Mouse (Mus musculus) A20 (cell line): Measurements from ENCODE around the gene Apbb1.

Experiments used
- DNase-seq: peaks from one replicate; pipeline ENCODE4 v3.0.0-alpha.2; 2011; ENCODE audit warnings: low read depth, low spot score

The Apbb1 gene

GRCm38 (mm10) chr7:105581094-105581703 is at the start of gene Apbb1:
Gene Apbb1 (minus strand): TSS chr7:105581653.
- peak; percentile 73 for DNase-seq

GRCm38 (mm10) chr7:105628633-105629032 is 47.2 kb upstream of the Apbb1 start:
- DNase-seq: no peak

- DNase-seq: no peak
These were observed 43.9 kb upstream of the Apbb1 start for GRCm38 (mm10) chr7:105625397-105625796.

- no peak for DNase-seq
These were observed 40.3 kb upstream of the Apbb1 start for GRCm38 (mm10) chr7:105621646-105622292.

GRCm38 (mm10) chr7:105621053-105621452 is 39.6 kb upstream of the Apbb1 start:
- no peak for DNase-seq

- no peak for DNase-seq
These were observed 38.2 kb upstream of the Apbb1 start for GRCm38 (mm10) chr7:105619701-105620100.

DNA sequence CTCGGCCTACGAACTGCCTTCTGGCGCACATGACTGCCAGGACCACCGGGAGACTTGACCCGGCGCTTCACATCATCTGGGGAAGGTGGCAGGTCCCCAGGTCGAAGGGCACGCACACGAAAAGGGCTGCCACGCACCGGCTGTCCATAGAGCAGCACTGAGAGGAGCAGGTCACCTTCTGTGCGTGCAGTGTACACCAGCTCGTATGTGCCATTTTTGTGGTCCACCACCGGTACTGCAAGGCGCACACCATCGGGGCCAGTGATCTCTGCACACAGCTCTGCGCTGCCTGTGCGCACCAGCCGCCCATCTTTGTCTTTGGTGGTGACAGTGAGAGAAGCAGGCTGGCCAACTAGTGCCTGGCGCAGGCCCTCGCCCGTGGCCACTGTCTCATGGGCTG is 36.4 kb upstream of the Apbb1 start:
- no peak for DNase-seq

DNA sequence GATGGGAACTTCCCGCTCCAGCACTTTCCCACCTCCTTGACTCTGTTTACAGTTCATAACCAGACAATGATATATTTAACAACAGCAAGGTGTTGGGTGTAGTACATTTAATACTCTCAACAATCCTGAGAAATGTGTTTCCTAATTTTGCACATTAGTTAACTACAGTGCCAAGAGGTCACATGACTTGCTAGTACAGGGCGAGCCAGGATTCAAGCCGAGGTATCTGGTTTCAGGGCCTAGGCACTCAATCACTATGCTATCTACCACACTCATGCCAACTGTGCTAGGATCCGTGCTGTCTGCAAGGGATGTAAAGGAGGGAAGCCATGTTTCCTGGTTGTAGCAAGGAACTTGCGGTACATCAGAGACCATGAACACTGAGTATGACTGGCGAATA is 35.1 kb upstream of the Apbb1 start:
- no peak for DNase-seq

- no peak for DNase-seq
These were observed 34.3 kb upstream of the Apbb1 start for GRCm38 (mm10) chr7:105615720-105616119.

GRCm38 (mm10) chr7:105614400-105614799 is 32.9 kb upstream of the Apbb1 start:
- DNase-seq: no peak

- no peak for DNase-seq
These were observed 30.3 kb upstream of the Apbb1 start for GRCm38 (mm10) chr7:105611767-105612166.

GRCm38 (mm10) chr7:105608467-105608866 is 27.0 kb upstream of the Apbb1 start:
- no peak for DNase-seq

DNA sequence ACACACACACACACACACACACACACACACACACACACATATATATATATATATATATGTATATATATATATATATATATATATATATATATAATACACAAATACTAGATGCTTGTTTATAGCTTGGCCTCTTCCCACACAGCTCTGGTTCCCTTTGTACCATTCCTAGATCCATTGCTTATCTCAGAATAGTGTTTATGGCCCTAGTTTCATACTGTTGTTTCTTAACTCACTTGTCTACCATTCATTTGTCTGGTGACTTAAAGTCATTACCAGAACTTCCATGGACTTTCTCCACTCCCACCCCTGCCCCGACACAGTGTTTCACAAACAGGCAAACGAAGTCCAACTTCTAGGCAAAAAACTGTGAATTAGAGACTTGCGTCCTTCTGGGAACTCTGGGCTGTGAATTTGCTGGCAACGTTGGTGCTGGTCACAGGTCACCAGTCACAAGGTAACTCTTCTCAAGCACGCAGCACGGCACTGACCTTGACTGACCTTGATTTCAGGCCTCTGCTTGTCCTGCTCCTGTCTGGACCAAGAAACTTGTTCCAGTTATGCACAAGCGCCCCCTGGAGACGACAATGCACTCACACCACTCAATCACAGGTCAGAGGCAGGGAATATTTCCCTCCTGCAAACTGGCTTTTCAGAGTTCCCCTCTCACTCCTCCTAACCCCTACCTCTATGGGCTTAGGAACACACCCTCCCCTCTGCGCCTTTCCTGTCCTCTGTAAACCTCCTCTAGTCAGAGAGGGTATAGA is 21.6 kb upstream of the Apbb1 start:
- DNase-seq: peak; percentile 59

DNA sequence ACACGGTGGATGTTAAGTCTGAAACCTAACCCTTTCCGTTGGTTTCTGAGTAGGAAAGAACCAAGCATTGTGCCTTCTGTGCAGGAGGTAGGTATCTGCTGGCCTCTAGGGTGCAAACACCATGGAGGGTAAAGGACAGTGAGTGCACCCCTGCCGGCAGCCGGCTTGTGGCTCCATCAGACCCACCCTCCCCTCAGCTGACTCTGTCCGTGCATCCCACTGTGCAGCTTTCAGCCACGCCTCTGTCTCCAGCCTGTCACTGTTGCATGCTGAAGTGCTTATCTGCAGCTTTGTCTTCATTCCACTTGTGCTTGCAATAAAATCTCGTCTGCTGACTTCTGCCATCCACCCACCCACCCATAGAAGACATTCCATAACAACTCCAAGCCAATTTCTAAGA is 8.6 kb upstream of the Apbb1 start:
- no peak for DNase-seq

GRCm38 (mm10) chr7:105588325-105588912 is 7.0 kb upstream of the Apbb1 start:
- no peak for DNase-seq

- no peak for DNase-seq
These were observed 506 bp upstream of the Apbb1 start for GRCm38 (mm10) chr7:105581959-105582358.

GRCm38 (mm10) chr7:105580627-105581089 is 795 bp downstream of the Apbb1 start:
- DNase-seq: no peak

DNA sequence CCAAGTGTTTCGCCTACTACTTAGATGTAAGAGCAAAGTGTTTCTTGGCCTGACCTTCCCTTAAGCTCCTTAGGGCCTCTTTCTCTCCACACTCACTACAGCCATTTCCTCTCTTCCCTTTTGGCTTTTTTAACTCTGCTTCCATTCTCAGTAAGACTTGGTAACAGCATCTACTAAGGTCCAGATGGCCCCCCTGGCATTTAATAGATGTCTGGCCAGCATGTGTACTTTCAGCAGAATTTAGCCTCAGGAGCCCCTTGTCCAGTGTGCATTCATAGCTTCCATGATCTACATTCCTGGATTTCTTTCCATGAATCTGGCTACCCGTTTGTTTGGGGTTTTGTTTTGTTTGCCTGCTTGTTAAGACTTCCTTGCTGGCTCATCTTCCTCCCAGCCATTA is 3.0 kb downstream of the Apbb1 start:
- DNase-seq: no peak

- DNase-seq: no peak
These were observed 4.0 kb downstream of the Apbb1 start for GRCm38 (mm10) chr7:105577377-105577871.

- DNase-seq: no peak
These were observed 5.2 kb downstream of the Apbb1 start for GRCm38 (mm10) chr7:105576166-105576748.

DNA sequence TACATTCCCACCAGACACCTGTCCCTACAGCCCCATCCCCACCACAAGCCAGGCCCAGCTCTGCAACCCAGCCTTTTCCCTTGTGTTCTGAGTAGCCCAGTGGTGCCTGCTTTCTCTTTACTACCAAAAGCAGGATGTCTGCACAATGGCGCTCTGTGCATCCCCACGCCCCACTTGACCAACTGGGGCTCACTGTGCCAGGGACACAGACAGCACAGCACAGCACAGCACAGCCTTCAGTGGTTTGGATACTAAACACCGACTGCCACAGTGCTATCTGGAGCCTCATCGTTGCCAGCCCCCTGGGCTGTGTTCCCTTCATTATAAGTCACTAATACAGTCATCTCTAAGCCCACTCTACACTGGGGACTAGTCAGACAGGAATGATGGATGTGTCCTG is 6.9 kb downstream of the Apbb1 start:
- no peak for DNase-seq

- DNase-seq: no peak
These were observed 8.5 kb downstream of the Apbb1 start for GRCm38 (mm10) chr7:105572949-105573348.
